Mouse (Mus musculus): ENCODE measurements around the gene Elk4. TPM values are rescaled to one million over a fixed set of nuclear protein-coding genes. Genes with fewer than 3 reads are reported as not detected.
A peak's percentile ranks its signal among the peaks of the same experiment; 100 is the strongest.

Elk4 gene
- polyA plus RNA-seq, 1 experiment from 2014 or later, result 12.2 TPM

DNA sequence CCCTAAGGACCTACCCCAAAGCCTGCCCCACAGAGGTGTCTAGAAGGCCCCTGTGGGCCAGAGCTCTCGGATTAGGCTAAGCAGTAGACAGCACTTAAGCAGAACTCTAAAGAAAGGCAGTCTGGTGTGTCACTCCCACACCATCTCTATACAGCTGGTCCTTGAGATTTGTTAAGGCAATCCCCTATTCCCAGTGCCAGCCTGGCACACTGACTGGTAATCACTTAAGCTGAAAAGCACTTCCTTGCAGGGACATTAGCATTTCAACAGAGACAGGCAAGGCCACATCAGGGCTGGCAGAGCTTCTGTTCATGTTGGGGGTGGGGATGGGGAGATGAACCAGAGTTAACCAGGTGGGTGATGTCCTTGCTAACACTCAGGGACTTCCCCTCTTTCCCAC is 57.6 kb downstream of the Elk4 start:
- Histone ChIP-seq H3K4me3 (no peak overlapping the region), H3K36me3 (no peaks in the 10 kb centered on the region), H3K27ac (no peak overlapping the region), H3K9me3 (no peaks in the 10 kb centered on the region), H3K27me3 (ENCODE audit: insufficient read depth, poor library complexity, severe bottlenecking) (peaks cover 84% of the 10 kb centered on the region), H3K4me1 (peaks cover 20% of the 10 kb centered on the region)
- peak; percentile 63 for DNase-seq (ENCODE audit: low spot score)
- 55% methylated on average over 1 of the region's 1 CpGs for WGBS

DNA sequence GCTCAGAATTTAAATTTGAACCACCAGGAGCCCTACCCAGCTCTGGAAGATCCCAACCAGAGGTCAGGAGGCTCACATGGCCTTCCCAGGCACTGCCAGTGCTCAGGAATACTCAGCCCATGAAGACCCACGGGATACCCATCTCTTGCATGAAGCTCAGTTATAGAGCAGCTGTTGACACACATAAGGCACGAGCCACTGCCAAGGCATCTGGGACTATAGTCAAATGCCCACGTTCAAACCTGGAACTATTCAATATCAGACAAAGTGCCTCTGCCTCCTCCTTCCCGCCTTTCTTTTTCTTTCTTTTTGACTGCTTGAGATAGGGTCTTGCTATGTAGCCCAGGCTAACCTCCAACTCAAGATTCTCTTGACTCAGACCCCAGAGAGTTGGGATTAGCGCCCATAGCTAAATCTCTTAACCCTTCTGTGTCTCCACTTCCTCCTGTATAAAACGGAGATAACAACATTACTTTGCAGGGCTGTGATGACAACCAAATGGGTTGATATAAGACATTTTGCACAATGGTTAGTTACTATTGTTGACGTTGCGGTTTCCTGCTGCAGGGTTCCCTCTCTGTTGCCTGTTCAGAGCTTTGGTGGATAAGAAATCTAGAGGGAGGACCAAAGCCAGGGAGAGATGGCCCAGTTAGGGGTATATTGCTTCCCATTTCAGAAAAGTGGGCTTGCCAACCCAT is 58.2 kb downstream of the Elk4 start:
- no peak for DNase-seq (ENCODE audit: low spot score)
- Histone ChIP-seq H3K4me1 (peaks cover 15% of the 10 kb centered on the region), H3K27me3 (ENCODE audit: insufficient read depth, poor library complexity, severe bottlenecking) (peaks cover 91% of the 10 kb centered on the region), H3K27ac (no peak overlapping the region), H3K4me3 (no peak overlapping the region), H3K36me3 (no peaks in the 10 kb centered on the region), H3K9me3 (no peaks in the 10 kb centered on the region)
- WGBS, result 67% methylated on average over 8 of the region's 8 CpGs

DNA sequence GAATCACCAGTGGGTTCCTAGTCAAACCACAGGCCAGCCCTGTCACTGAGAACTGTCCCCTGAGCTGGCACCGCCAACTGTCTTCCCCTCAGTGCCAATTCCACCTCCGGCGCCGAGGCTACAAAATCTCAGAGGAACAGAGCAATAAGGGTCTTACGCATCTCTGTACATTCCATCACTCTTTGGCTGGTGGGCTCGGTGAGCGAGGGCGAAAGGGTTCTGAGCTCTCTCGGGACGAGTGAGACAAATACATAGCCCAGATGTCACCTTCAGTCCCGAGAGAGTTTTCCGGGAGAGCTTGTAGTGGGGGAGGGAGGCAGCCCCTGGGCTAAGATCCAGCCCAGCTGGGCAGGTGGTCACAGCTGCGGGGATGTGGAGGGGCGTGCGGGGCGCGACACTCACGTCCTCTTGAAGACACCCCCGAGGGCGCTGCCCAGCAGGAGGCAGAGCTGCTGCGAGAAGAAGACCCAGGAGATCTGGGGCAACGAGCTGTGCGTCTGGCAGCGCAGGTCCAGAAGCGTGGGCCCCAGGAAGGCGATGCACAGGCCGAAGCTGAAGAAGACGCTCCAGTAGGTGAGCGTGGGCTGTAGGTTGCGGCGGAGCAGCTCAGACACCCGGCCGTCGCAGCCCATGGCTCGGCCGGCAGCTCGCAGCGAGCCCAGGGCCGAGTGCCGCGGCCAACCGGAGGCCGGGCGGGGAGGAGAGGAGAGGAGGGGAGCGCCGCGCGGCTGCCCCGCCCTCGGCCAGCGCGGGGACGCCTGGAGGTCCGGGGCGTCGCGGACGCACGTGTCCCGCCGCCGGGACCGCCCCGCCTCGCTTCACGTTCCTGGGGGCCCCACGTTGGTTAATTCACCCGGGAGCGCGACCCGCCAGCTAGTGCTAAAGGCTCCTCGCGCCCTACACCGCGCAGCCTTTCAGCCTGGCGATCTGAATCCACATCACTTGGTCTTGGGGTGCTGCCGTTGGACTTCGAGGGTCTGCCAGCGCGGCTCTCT is 60.2 kb downstream of the Elk4 start, which contains the start of gene Mfsd4a:
Gene Mfsd4a, minus strand, starts transcription at position 802 of the 995 bp plus-strand sequence.
- H3K4me3 ChIP-seq, result peak within 1 kb of the TSS; percentile 66
- peak within 1 kb of the TSS; percentile 59 for H3K27ac ChIP-seq
- H3K36me3 ChIP-seq, result no peaks in the 10 kb centered on the region
- peak; percentile 77 for DNase-seq (ENCODE audit: low spot score)
- WGBS, result 3% methylated on average over 80 of the region's 80 CpGs
- H3K4me1 ChIP-seq, result peaks cover 15% of the 10 kb centered on the region
- peaks cover 80% of the 10 kb centered on the region for H3K27me3 ChIP-seq (ENCODE audit: insufficient read depth, poor library complexity, severe bottlenecking)
- H3K9me3 ChIP-seq, result no peaks in the 10 kb centered on the region

DNA sequence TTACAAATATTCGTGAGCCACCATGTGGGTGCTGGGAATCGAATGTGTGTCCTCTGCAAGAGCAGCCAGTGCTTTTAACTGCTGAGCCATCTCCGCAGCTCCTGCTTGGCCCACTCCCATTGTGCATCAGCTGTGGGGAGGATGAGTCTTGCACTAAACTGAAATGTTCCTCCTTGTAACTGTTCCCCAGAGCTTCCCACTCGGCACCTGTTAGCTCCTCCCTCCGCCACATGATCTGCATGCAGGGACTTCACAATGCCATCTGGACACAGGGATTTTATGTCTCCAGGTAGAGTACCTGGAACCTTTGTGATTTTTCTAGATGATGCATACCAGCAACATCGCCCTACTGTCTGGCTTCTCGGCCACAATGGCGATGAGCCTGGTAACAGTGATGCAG is 62.0 kb downstream of the Elk4 start:
- no peak overlapping the region for H3K27ac ChIP-seq
- H3K4me1 ChIP-seq, result peaks cover 15% of the 10 kb centered on the region
- H3K9me3 ChIP-seq, result no peaks in the 10 kb centered on the region
- H3K27me3 ChIP-seq (ENCODE audit: insufficient read depth, poor library complexity, severe bottlenecking), result peaks cover 67% of the 10 kb centered on the region
- 79% methylated on average over 8 of the region's 8 CpGs for WGBS
- no peaks in the 10 kb centered on the region for H3K36me3 ChIP-seq
- no peak overlapping the region for H3K4me3 ChIP-seq
- DNase-seq (ENCODE audit: low spot score), result no peak

DNA sequence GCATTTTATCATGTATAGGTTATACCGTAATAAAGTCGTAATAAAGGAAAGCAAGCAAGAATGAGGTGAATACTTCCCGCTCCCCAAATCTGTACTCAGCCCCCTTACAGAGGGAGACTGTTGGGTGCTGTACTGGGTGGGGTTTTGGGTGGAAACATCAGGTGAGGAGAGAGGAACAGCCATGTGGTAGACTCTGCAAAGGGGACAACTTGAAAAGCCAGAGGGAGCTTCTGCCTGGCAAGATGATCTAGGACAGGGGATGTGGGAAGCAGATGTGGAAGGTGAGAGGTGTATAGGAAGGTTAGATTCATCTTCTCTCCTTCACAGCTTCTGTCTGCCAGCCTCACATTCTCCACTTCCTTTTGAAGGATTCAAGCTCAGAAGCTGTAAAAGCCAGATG is 63.3 kb downstream of the Elk4 start:
- H3K4me1 ChIP-seq, result peaks cover 15% of the 10 kb centered on the region
- H3K27ac ChIP-seq, result no peak overlapping the region
- DNase-seq (ENCODE audit: low spot score), result peak; percentile 52
- H3K36me3 ChIP-seq, result no peaks in the 10 kb centered on the region
- H3K9me3 ChIP-seq, result no peaks in the 10 kb centered on the region
- H3K4me3 ChIP-seq, result no peak overlapping the region
- peaks cover 61% of the 10 kb centered on the region for H3K27me3 ChIP-seq (ENCODE audit: insufficient read depth, poor library complexity, severe bottlenecking)
- 79% methylated on average over 3 of the region's 3 CpGs for WGBS

DNA sequence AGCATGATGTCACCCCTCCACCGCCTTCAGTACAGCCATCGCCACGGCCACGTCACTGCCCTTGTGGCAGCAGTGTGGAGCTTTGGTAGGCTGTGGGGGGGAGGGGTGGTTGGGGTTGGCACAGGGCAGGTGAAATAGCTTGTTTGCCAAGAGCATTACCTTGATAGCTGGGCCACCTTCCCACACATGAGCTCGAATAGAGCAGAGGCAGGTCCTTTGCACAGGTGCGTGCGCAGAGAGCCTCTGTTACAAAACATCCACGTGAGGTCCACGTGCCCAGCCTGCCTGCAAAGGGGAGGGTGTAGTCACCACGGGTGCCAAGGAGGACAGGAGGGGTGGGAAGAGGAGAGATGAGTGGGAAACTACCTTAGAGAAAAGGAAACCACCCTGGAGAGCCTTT is 68.2 kb downstream of the Elk4 start:
- DNase-seq (ENCODE audit: low spot score), result no peak
- Histone ChIP-seq H3K4me1 (no peaks in the 10 kb centered on the region), H3K9me3 (no peaks in the 10 kb centered on the region), H3K27ac (no peak overlapping the region), H3K4me3 (no peak overlapping the region), H3K36me3 (no peaks in the 10 kb centered on the region), H3K27me3 (ENCODE audit: insufficient read depth, poor library complexity, severe bottlenecking) (peaks cover 13% of the 10 kb centered on the region; the same call in 1 of the 2 replicates)
- 85% methylated on average over 10 of the region's 10 CpGs for WGBS

DNA sequence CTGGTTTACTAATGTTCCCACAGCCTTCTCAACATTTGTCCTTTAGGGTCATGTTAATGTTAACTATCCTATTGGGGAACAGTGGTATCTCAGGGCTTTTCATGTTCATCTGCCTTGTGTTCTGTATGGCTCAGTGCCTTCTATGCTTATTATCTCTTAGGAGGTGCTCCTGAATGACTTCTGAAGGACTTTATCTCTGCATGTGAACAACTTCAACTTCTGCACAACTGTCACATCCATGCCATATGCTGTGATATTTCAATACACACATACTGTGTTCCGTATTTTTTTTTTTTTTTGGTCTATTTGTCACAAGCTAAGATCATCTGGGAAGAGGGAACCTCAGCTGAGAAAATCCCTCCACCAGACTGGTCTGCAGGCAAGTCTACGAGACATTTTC is 71.0 kb downstream of the Elk4 start:
- H3K4me3 ChIP-seq, result no peak overlapping the region
- H3K36me3 ChIP-seq, result no peaks in the 10 kb centered on the region
- 77% methylated on average over 2 of the region's 2 CpGs for WGBS
- H3K9me3 ChIP-seq, result peaks cover 3% of the 10 kb centered on the region; the same call in 1 of the 2 replicates
- H3K27ac ChIP-seq, result no peak overlapping the region
- no peak for DNase-seq (ENCODE audit: low spot score)
- peaks cover 9% of the 10 kb centered on the region; the same call in 1 of the 2 replicates for H3K27me3 ChIP-seq (ENCODE audit: insufficient read depth, poor library complexity, severe bottlenecking)
- H3K4me1 ChIP-seq, result no peaks in the 10 kb centered on the region

Other genes starting within 250 kb of the Elk4 start
- 2.1 and 3.1 TPM in 2 replicates for gene Pm20d1, start 210.2 kb upstream of the Elk4 start, polyA plus RNA-seq (2016; fragmentation: Nextera tagmentation; extraction: Ambion mirVana)
- 8.8 and 9.6 TPM in 2 replicates for gene Slc41a1, start 180.1 kb upstream of the Elk4 start, polyA plus RNA-seq (2016; fragmentation: Nextera tagmentation; extraction: Ambion mirVana)
- 10.3 and 11.6 TPM in 2 replicates for gene Rab29, start 140.4 kb upstream of the Elk4 start, polyA plus RNA-seq (2016; fragmentation: Nextera tagmentation; extraction: Ambion mirVana)
- 58.3 and 81.0 TPM in 2 replicates for gene Nucks1, start 97.1 kb upstream of the Elk4 start, polyA plus RNA-seq (2016; fragmentation: Nextera tagmentation; extraction: Ambion mirVana)
- gene Slc45a3, start 44.6 kb upstream of the Elk4 start, polyA plus RNA-seq (2016; fragmentation: Nextera tagmentation; extraction: Ambion mirVana), result 1.1 and 1.9 TPM in 2 replicates
- 7.3 and 12.0 TPM in 2 replicates for gene Mfsd4a, start 60.5 kb downstream of the Elk4 start, polyA plus RNA-seq (2016; fragmentation: Nextera tagmentation; extraction: Ambion mirVana)
- 6.8 and 6.9 TPM in 2 replicates for gene Cdk18, start 132.1 kb downstream of the Elk4 start, polyA plus RNA-seq (2016; fragmentation: Nextera tagmentation; extraction: Ambion mirVana)
- 0.12 and 0.49 TPM in 2 replicates for gene Lemd1, start 183.8 kb downstream of the Elk4 start, polyA plus RNA-seq (2016; fragmentation: Nextera tagmentation; extraction: Ambion mirVana)
- 0.05 TPM in 1 of 2 replicates, not detected in the other for gene AC124108.1, start 183.8 kb downstream of the Elk4 start, polyA plus RNA-seq (2016; fragmentation: Nextera tagmentation; extraction: Ambion mirVana)
- gene Gm10188, start 222.2 kb downstream of the Elk4 start, polyA plus RNA-seq (2016; fragmentation: Nextera tagmentation; extraction: Ambion mirVana), result not detected in 2 replicates

Measured in heart, embryonic 10.5 days (tissue).